Mouse (Mus musculus) macrophage (primary cell): ENCODE results near the gene Ttc39a. TPM values are rescaled to one million over a fixed set of nuclear protein-coding genes. Genes with fewer than 3 reads are reported as not detected.

Experiments
- polyA plus RNA-seq: library from polyadenylated mRNA; stranded (reverse); fragments of 250-400 nt; gene quantifications from 3 replicates; pipeline ENCODE4 v1.2.4, GENCODE M21; 2018; ENCODE audit warnings: inconsistent platforms

Gene Ttc39a
- polyA plus RNA-seq, 1 experiment from 2014 or later, result 5.7 TPM

Other genes with a start within 250 kb of the Ttc39a start
- gene Osbpl9, start 204.4 kb upstream of the Ttc39a start, polyA plus RNA-seq, result 110 to 146 TPM (median 123 TPM) in 3 replicates
- 0.15 TPM in 1 of 3 replicates, not detected in the others for gene Calr4, start 172.1 kb upstream of the Ttc39a start, polyA plus RNA-seq
- 96.6 to 124 TPM (median 102 TPM) in 3 replicates for gene Eps15, start 126.4 kb upstream of the Ttc39a start, polyA plus RNA-seq
- 43.7 to 48.9 TPM (median 47.2 TPM) in 3 replicates for gene Rnf11, start 78.1 kb downstream of the Ttc39a start, polyA plus RNA-seq
- gene 4930522H14Rik, start 124.7 kb downstream of the Ttc39a start, polyA plus RNA-seq, result not detected in 3 replicates